Mouse (Mus musculus) cerebellum, adult 2 months (tissue): ENCODE results near the gene Serpinb3a.

Source experiments
- CTCF ChIP-seq: fragments of 200-500 bp; IDR thresholded peaks from 2 replicates; pipeline ENCODE4 v1.5.1; 2011; ENCODE audit warnings: low read depth, mild to moderate bottlenecking, control low read depth, low read length, moderate library complexity, borderline replicate concordance; ENCODE audit not compliant: insufficient read depth
- POLR2A ChIP-seq: fragments of 200-500 bp; IDR thresholded peaks from 2 replicates; pipeline ENCODE4 v1.6.1; 2011; ENCODE audit warnings: low read length, control low read depth, borderline replicate concordance; ENCODE audit not compliant: insufficient read depth

DNA sequence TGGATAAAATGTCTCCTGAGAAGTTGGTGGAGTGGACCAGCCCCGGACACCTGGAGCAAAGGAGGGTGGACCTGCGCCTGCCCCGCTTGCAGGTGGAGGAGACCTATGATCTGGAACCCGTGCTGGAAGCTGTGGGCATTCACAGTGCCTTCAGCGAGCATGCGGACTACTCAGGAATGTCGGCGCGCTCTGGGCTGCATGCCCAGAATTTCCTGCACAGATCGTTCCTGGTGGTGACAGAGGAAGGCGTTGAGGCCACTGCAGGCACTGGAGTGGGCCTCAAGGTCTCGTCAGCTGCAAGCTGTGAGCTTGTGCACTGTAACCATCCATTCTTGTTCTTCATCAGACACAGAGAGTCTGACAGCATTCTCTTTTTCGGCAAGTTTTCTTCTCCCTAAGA is 51.7 kb downstream of the Serpinb3a start:
- TF ChIP-seq POLR2A, result no peak
- no peak for TF ChIP-seq CTCF
